Mouse (Mus musculus) liver, embryonic 13.5 days (tissue): ENCODE measurements around the gene Sfmbt1. TPM values are rescaled to one million over a fixed set of nuclear protein-coding genes. Genes with fewer than 3 reads are reported as not detected.
A peak's percentile ranks its signal among the peaks of the same experiment; 100 is the strongest.

Experiments
- ATAC-seq: fragments of 200-750 bp; cut with Nextera tagmentation; 2 replicates; pipeline ENCODE4 v1.8.0; 2017; ENCODE audit warnings: low read depth, mild to moderate bottlenecking, moderate number of reproducible peaks, moderate library complexity
- DNase-seq: peaks from one replicate; pipeline ENCODE4 v3.0.0; 2022
- H3K27ac ChIP-seq: fragments of 300-500 bp; sonication (generic); 2 replicates; pipeline ENCODE4 v1.5.1; 2015; ENCODE audit warnings: moderate library complexity, mild to moderate bottlenecking, inconsistent platforms
- H3K27me3 ChIP-seq: fragments of 300-500 bp; sonication (generic); 2 replicates; pipeline ENCODE4 v1.6.1; 2015; ENCODE audit warnings: mild to moderate bottlenecking, inconsistent platforms
- H3K36me3 ChIP-seq: fragments of 300-500 bp; sonication (generic); 2 replicates; pipeline ENCODE4 v1.6.1; 2015; ENCODE audit warnings: mild to moderate bottlenecking, inconsistent platforms
- H3K4me1 ChIP-seq: fragments of 300-500 bp; sonication (generic); replicated peaks from 2 replicates; pipeline ENCODE4 v1.6.1; 2015; ENCODE audit warnings: inconsistent platforms
- H3K4me2 ChIP-seq: fragments of 300-500 bp; sonication (generic); 2 replicates; pipeline ENCODE4 v1.6.1; 2015; ENCODE audit warnings: inconsistent platforms, mild to moderate bottlenecking, moderate library complexity
- H3K4me3 ChIP-seq: fragments of 300-500 bp; sonication (generic); replicated peaks from 2 replicates; pipeline ENCODE4 v1.5.1; 2015; ENCODE audit warnings: mild to moderate bottlenecking, inconsistent platforms
- H3K9ac ChIP-seq: fragments of 300-500 bp; sonication (generic); 2 replicates; pipeline ENCODE4 v1.6.1; 2015; ENCODE audit warnings: mild to moderate bottlenecking, inconsistent platforms
- H3K9me3 ChIP-seq: fragments of 300-500 bp; sonication (generic); replicated peaks from 2 replicates; pipeline ENCODE4 v1.6.1; 2016; ENCODE audit warnings: inconsistent platforms
- WGBS: fragments of 180-500 bp; shearing (Covaris S2); methylation state at CpG from one replicate; pipeline ENCODE4 v1.1.7; 2015; ENCODE audit not compliant: insufficient replicate concordance; 5-methylcytosine and 5-hydroxymethylcytosine counted together
- polyA plus RNA-seq: library from polyadenylated mRNA; unstranded; fragments of >200 nt; fragmentation: Nextera tagmentation; extraction: Ambion mirVana; gene quantifications from 2 replicates; pipeline ENCODE4 v1.2.1, GENCODE M21; 2015

Sfmbt1 gene
- polyA plus RNA-seq, 1 experiment from 2014 or later: 13.3 TPM

GRCm38 (mm10) chr14:30857990-30858389 is 143.3 kb downstream of the Sfmbt1 start:
- Histone ChIP-seq H3K4me2 (no peak overlapping the region), H3K9ac (no peak overlapping the region), H3K27ac (no peak overlapping the region), H3K27me3 (no peaks in the 10 kb centered on the region), H3K4me3 (no peak overlapping the region), H3K36me3 (no peaks in the 10 kb centered on the region), H3K9me3 (no peaks in the 10 kb centered on the region), H3K4me1 (peaks cover 13% of the 10 kb centered on the region)
- ATAC-seq (no peak), DNase-seq (no peak)
- WGBS: 57% methylated on average over 4 of the region's 4 CpGs

GRCm38 (mm10) chr14:30861421-30862125 is 146.9 kb downstream of the Sfmbt1 start:
- DNase-seq: no peak
- Histone ChIP-seq H3K4me1 (peaks cover 13% of the 10 kb centered on the region), H3K9me3 (no peaks in the 10 kb centered on the region), H3K27ac (0 out of 2 replicates have a peak overlapping the region, but pooled peaks have one; percentile 48), H3K4me3 (no peak overlapping the region), H3K4me2 (peak overlapping the region; percentile 23), H3K27me3 (no peaks in the 10 kb centered on the region), H3K9ac (no peak overlapping the region), H3K36me3 (peaks cover 3% of the 10 kb centered on the region; the same call in 1 of the 2 replicates)
- peak; percentile 59 for ATAC-seq
- 63% methylated on average over 16 of the region's 16 CpGs for WGBS

- H3K27ac ChIP-seq: 0 out of 2 replicates have a peak overlapping the region, but pooled peaks have one; percentile 9
- H3K27me3 ChIP-seq: no peaks in the 10 kb centered on the region
- H3K4me3 ChIP-seq: no peak overlapping the region
- DNase-seq (no peak), ATAC-seq (0 out of 2 replicates have a peak, but pooled peaks have one; percentile 16)
- H3K9ac ChIP-seq: no peak overlapping the region
- H3K36me3 ChIP-seq: peaks cover 4% of the 10 kb centered on the region; the same call in 1 of the 2 replicates
- peaks cover 10% of the 10 kb centered on the region for H3K4me1 ChIP-seq
- 77% methylated on average over 9 of the region's 9 CpGs for WGBS
- H3K9me3 ChIP-seq: no peaks in the 10 kb centered on the region
- H3K4me2 ChIP-seq: no peak overlapping the region
Observed at GRCm38 (mm10) chr14:30862368-30862767, 147.7 kb downstream of the Sfmbt1 start.

- peaks cover 4% of the 10 kb centered on the region; the same call in 1 of the 2 replicates for H3K36me3 ChIP-seq
- no peak overlapping the region for H3K4me2 ChIP-seq
- no peak overlapping the region for H3K4me3 ChIP-seq
- DNase-seq (no peak), ATAC-seq (no peak)
- H3K9ac ChIP-seq: no peak overlapping the region
- 57% methylated on average over 3 of the region's 3 CpGs for WGBS
- no peak overlapping the region for H3K27ac ChIP-seq
- no peaks in the 10 kb centered on the region for H3K27me3 ChIP-seq
- no peaks in the 10 kb centered on the region for H3K9me3 ChIP-seq
- H3K4me1 ChIP-seq: peaks cover 24% of the 10 kb centered on the region
Observed at GRCm38 (mm10) chr14:30865311-30865710, 150.7 kb downstream of the Sfmbt1 start.

- WGBS: 16% methylated on average over 5 of the region's 5 CpGs
- peaks cover 10% of the 10 kb centered on the region; the same call in 1 of the 2 replicates for H3K36me3 ChIP-seq
- H3K4me1 ChIP-seq: peaks cover 21% of the 10 kb centered on the region
- H3K27me3 ChIP-seq: no peaks in the 10 kb centered on the region
- H3K4me3 ChIP-seq: no peak overlapping the region
- no peak overlapping the region for H3K27ac ChIP-seq
- DNase-seq: peak; percentile 43
- no peak for ATAC-seq
- H3K9ac ChIP-seq: no peak overlapping the region
- H3K9me3 ChIP-seq: no peaks in the 10 kb centered on the region
- H3K4me2 ChIP-seq: no peak overlapping the region
Observed at GRCm38 (mm10) chr14:30867042-30867441, 152.4 kb downstream of the Sfmbt1 start.

GRCm38 (mm10) chr14:30868826-30869225 is 154.2 kb downstream of the Sfmbt1 start:
- WGBS: 63% methylated on average over 10 of the region's 10 CpGs
- DNase-seq: no peak
- H3K27ac ChIP-seq: peak overlapping the region; percentile 60

GRCm38 (mm10) chr14:30869391-30869801 is 154.7 kb downstream of the Sfmbt1 start:
- Histone ChIP-seq H3K27me3 (no peaks in the 10 kb centered on the region), H3K4me1 (peaks cover 26% of the 10 kb centered on the region), H3K9ac (no peak overlapping the region), H3K9me3 (no peaks in the 10 kb centered on the region), H3K4me2 (no peak overlapping the region), H3K27ac (peak overlapping the region; percentile 60), H3K4me3 (no peak overlapping the region), H3K36me3 (peaks cover 21% of the 10 kb centered on the region)
- ATAC-seq (no peak; the same call in 1 of the 2 replicates), DNase-seq (no peak)
- 64% methylated on average over 8 of the region's 8 CpGs for WGBS

More at GRCm38 (mm10) chr14:30868826-30869225, 154.2 kb downstream of the Sfmbt1 start:
- H3K4me2 ChIP-seq: no peak overlapping the region
- no peak overlapping the region for H3K4me3 ChIP-seq
- H3K36me3 ChIP-seq: peaks cover 15% of the 10 kb centered on the region; the same call in 1 of the 2 replicates
- H3K4me1 ChIP-seq: peaks cover 20% of the 10 kb centered on the region
- no peaks in the 10 kb centered on the region for H3K9me3 ChIP-seq
- ATAC-seq: no peak
- H3K9ac ChIP-seq: no peak overlapping the region
- no peaks in the 10 kb centered on the region for H3K27me3 ChIP-seq

- H3K4me1 ChIP-seq: peaks cover 36% of the 10 kb centered on the region
- H3K9ac ChIP-seq: no peak overlapping the region
- no peak for DNase-seq
Observed at GRCm38 (mm10) chr14:30870206-30871147, 155.8 kb downstream of the Sfmbt1 start.

More at GRCm38 (mm10) chr14:30870206-30871147, 155.8 kb downstream of the Sfmbt1 start:
- no peak for ATAC-seq
- no peaks in the 10 kb centered on the region for H3K27me3 ChIP-seq
- H3K4me2 ChIP-seq: no peak overlapping the region
- peaks cover 23% of the 10 kb centered on the region for H3K36me3 ChIP-seq
- H3K4me3 ChIP-seq: no peak overlapping the region
- WGBS: 63% methylated on average over 25 of the region's 25 CpGs
- H3K9me3 ChIP-seq: no peaks in the 10 kb centered on the region
- H3K27ac ChIP-seq: peak overlapping the region; percentile 60

Other genes with a start within 250 kb of the Sfmbt1 start
- gene Dcp1a, start 235.3 kb upstream of the Sfmbt1 start, polyA plus RNA-seq: 8.5 and 10.6 TPM in 2 replicates
- 0.15 and 0.38 TPM in 2 replicates for gene Cacna1d, start 223.4 kb upstream of the Sfmbt1 start, polyA plus RNA-seq
- 231 and 240 TPM in 2 replicates for gene Tkt, start 166.5 kb upstream of the Sfmbt1 start, polyA plus RNA-seq
- gene Prkcd, start 88.6 kb upstream of the Sfmbt1 start, polyA plus RNA-seq: 16.0 and 16.3 TPM in 2 replicates
- 5.1 and 5.4 TPM in 2 replicates for gene Rft1, start 60.5 kb upstream of the Sfmbt1 start, polyA plus RNA-seq
- 11.6 and 11.8 TPM in 2 replicates for gene Tmem110, start 110.7 kb downstream of the Sfmbt1 start, polyA plus RNA-seq
- gene Mustn1, start 164.4 kb downstream of the Sfmbt1 start, polyA plus RNA-seq: 0.56 and 0.60 TPM in 2 replicates
- gene Itih4, start 171.6 kb downstream of the Sfmbt1 start, polyA plus RNA-seq: 25.3 and 27.0 TPM in 2 replicates
- 114 and 122 TPM in 2 replicates for gene Itih3, start 208.9 kb downstream of the Sfmbt1 start, polyA plus RNA-seq
- gene Itih1, start 228.4 kb downstream of the Sfmbt1 start, polyA plus RNA-seq: 22.4 and 27.1 TPM in 2 replicates
- 5.6 and 6.7 TPM in 2 replicates for gene Nek4, start 236.5 kb downstream of the Sfmbt1 start, polyA plus RNA-seq